15 mouse cellular contexts compared by ENCODE assay signal in genomic region chr2:165601605-165602004, GRCm38 (mm10). TPM values are rescaled to one million over a fixed set of nuclear protein-coding genes. Genes with fewer than 3 reads are reported as not detected.
DNase-seq lines count a peak whose midpoint lies in the region; ATAC-seq and TF ChIP-seq lines count a peak whose summit lies in the region.
"Had no signal": no experiment of that assay in that cellular context is flagged by ENCODE, and none has a peak within 500 bp of the region (broad histone marks: within the 10 kb centered on the region; RNA-seq: fewer than 3 reads in every experiment).

No protein-coding gene starts in this region.

- CTCF ChIA-PET in Patski (lab: Charles Lee), result no interaction called here

- no peak; the same call in 1 of the 2 replicates for ATAC-seq in kidney, embryonic 15.5 days (replicated peaks; ENCODE audit: low FRiP score)
- ATAC-seq in Patski, result peak; percentile 51
- ATAC-seq in embryonic facial prominence, embryonic 13.5 days (ENCODE audit: insufficient number of reproducible peaks, insufficient read depth, low FRiP score, low TSS enrichment, low read depth), result 0 out of 2 replicates have a peak, but pooled peaks have one; percentile 13
- ATAC-seq: liver, postnatal 0 days had no signal

- H3K4me2 ChIP-seq in kidney, embryonic 15.5 days, result no peak overlapping the region
- H3K4me2 ChIP-seq in embryonic facial prominence, embryonic 13.5 days, result peak overlapping the region; percentile 34
- H3K4me2 ChIP-seq: neural tube, embryonic 15.5 days had no signal

- peaks cover 47% of the 10 kb centered on the region for H3K4me1 ChIP-seq in kidney, embryonic 15.5 days
- H3K4me1 ChIP-seq in embryonic facial prominence, embryonic 13.5 days, result peaks cover 63% of the 10 kb centered on the region

- TF ChIP-seq CTCF in Patski (IDR thresholded peaks at IDR 0.05), result no peak

- 27% methylated on average over 8 of the region's 8 CpGs for WGBS in kidney, embryonic 15.5 days
- 48% methylated on average over 8 of the region's 8 CpGs for WGBS in embryonic facial prominence, embryonic 13.5 days

- H3K27ac ChIP-seq in kidney, embryonic 15.5 days, result peak overlapping the region; percentile 38; the same call in 1 of the 2 replicates
- peak overlapping the region; percentile 78 for H3K27ac ChIP-seq in embryonic facial prominence, embryonic 13.5 days
- H3K27ac ChIP-seq: neural tube, embryonic 15.5 days had no signal

- no peak overlapping the region for H3K4me3 ChIP-seq in kidney, embryonic 15.5 days (replicated peaks)
- H3K4me3 ChIP-seq in embryonic facial prominence, embryonic 13.5 days, result no peak overlapping the region
- H3K4me3 ChIP-seq: neural tube, embryonic 15.5 days had no signal

- POLR2A ChIA-PET in Patski (lab: Charles Lee), result interaction anchor here (0.5 to 1.7 kb wide), 2 partner anchors 27 to 34 kb away, joined by 3 read pairs; no protein-coding TSS in a partner anchor

- no peak overlapping the region for H3K9ac ChIP-seq in kidney, embryonic 15.5 days
- H3K9ac ChIP-seq in embryonic facial prominence, embryonic 13.5 days, result 0 out of 2 replicates have a peak overlapping the region, but pooled peaks have one; percentile 21
- H3K9ac ChIP-seq: liver, postnatal 0 days; neural tube, embryonic 15.5 days had no signal

- in situ Hi-C loops in Patski (cut with MboI; ENCODE audit: low pct_unique_long_range_greater_than_20kb), result no loop called here

- peaks cover 11% of the 10 kb centered on the region; the same call in 1 of the 2 replicates for H3K27me3 ChIP-seq in kidney, embryonic 15.5 days
- no peaks in the 10 kb centered on the region for H3K27me3 ChIP-seq in Patski
- H3K27me3 ChIP-seq in embryonic facial prominence, embryonic 13.5 days, result no peaks in the 10 kb centered on the region
- H3K27me3 ChIP-seq: neural tube, embryonic 15.5 days had no signal

- no peak for DNase-seq in kidney, adult 9 months
- peak; percentile 44 for DNase-seq in Patski (ENCODE audit: low read depth, low spot score)
- DNase-seq in lung, postnatal 36 days, result peak; percentile 44
- no peak for DNase-seq in ovary, adult 18-20 months (ENCODE audit: low spot score)
- DNase-seq in layer of hippocampus, postnatal 36 days, result no peak
- DNase-seq in frontal cortex, adult 2 months (ENCODE audit: extremely low spot score in 1 of 2, low spot score in 1 of 2), result no peak
- DNase-seq: cerebellum, adult 9-10 months; gastrocnemius, postnatal 10 days; left cerebral cortex, postnatal 4 days; liver, postnatal 0 days; midbrain, embryonic 14.5 days; thymus, postnatal 14 days had no signal

- no peaks in the 10 kb centered on the region for H3K36me3 ChIP-seq in kidney, embryonic 15.5 days
- H3K36me3 ChIP-seq in embryonic facial prominence, embryonic 13.5 days, result no peaks in the 10 kb centered on the region
- H3K36me3 ChIP-seq: neural tube, embryonic 15.5 days had no signal

- H3K9me3 ChIP-seq in kidney, embryonic 15.5 days (replicated peaks), result no peaks in the 10 kb centered on the region
- no peaks in the 10 kb centered on the region for H3K9me3 ChIP-seq in embryonic facial prominence, embryonic 13.5 days
- H3K9me3 ChIP-seq: neural tube, embryonic 15.5 days had no signal

RNA-seq across cellular contexts. Expression of gene Eya2, which starts 6.8 kb away (rescaled TPM):
- polyA plus RNA-seq in kidney, embryonic 15.5 days (2015; fragmentation: Nextera tagmentation; extraction: Ambion mirVana), result 6.6 and 6.9 TPM in 2 replicates
- 49.2 TPM for polyA plus RNA-seq in Patski (2021)
- polyA plus RNA-seq in embryonic facial prominence, embryonic 13.5 days (2015; fragmentation: Nextera tagmentation; extraction: Ambion mirVana), result 22.1 and 34.0 TPM in 2 replicates
- 1 to 10 TPM; 2.5 to 3.2 TPM for total RNA-seq in layer of hippocampus, postnatal 36 days (2021)
- polyA plus RNA-seq in frontal cortex, adult 2 months (2012; rRNA removed), result 11.9 and 17.1 TPM in 2 replicates

Comparison
In these comparisons a context has a peak if more than half of its experiments do, and no peak if none do; other contexts are left out.
1. DNase-seq: peak in Patski (single experiment) and lung, postnatal 36 days (single experiment); none in kidney, adult 9 months (single experiment), ovary, adult 18-20 months (single experiment), layer of hippocampus, postnatal 36 days (0 of 2) and frontal cortex, adult 2 months (0 of 2).